Mouse (Mus musculus) heart, adult 11 months (tissue): ENCODE measurements at regions not wholly inside any gene's neighbourhood (a gene's known extent, or its start where the extent isn't known, plus 50 kb on each side); places are given as distances from the start of the nearest gene placed in this dataset.
"Not testable (repeated sequence)": the region's sequence is repeated elsewhere in the genome, so short reads cannot be mapped to it uniquely, and the experiment has no call there.

Experiments used
- DNase-seq: peaks from one replicate; pipeline ENCODE4 v3.0.0; 2022

DNA sequence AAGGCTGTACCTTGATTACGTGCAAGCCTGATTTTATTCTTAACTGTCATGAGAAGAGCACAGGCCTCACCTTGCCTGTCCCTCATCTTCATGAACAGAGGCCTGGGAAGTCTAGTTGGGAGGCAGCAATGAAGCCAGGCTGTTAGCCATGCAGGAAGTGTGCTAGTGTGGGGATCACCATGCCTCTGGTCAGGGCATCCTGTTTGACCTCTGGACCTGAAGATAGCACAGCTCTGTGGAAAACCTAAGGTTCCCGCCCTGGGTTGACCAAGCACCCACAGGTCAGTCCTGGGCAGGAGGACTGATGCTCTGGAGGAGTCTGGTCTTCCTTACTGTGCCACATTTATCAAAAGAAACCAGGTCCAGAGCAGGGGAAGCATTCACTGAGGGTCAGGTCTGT, 157.6 kb downstream of the Gm906 start:
- DNase-seq, result peak; percentile 77

GRCm38 (mm10) chr13:50064841-50065240, 185.3 kb downstream of the Gm906 start:
- peak; percentile 83 for DNase-seq

- DNase-seq, result peak; percentile 59
Measured at GRCm38 (mm10) chr13:50064365-50064764, 185.7 kb downstream of the Gm906 start.

GRCm38 (mm10) chr13:50059676-50060075, 190.4 kb downstream of the Gm906 start:
- DNase-seq, result peak; percentile 57

DNA sequence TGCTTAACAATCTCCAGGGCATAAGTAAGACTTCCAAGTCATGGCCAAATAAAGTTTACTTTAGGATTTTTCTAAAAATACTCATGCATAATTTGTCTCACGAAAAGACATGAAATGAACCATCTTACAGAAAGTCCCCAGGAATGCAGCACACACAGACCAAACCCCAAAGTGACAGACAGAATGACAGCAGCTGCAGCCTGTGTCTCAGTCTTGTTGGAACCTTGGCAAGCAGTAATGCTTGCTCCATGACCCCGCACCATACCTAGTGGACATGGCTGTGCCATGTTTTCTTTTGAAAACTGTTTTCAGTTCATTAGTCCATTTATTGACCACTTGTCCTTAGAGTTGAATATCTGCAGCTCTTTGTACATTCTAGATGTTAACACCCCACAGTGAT, 191.1 kb downstream of the Gm906 start:
- peak; percentile 56 for DNase-seq

GRCm38 (mm10) chr13:50051746-50052145, 198.4 kb downstream of the Gm906 start:
- peak; percentile 68 for DNase-seq

DNA sequence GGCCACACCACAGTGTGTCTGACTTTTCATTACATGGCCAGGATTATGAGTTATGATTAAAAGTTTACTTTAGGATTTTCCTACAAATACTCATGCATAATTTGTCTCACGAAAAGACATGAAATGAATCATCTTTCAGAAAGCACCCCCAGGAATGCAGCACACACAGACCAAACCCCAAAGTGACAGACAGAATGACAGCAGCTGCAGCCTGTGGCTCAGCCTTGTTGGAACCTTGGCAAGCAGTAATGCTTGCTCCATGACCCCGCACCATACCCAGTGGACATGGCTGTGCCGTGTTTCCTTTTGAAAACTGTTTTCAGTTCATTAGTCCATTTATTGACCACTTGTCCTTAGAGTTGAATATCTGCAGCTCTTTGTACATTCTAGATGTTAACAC, 199.0 kb downstream of the Gm906 start:
- peak; percentile 74 for DNase-seq

GRCm38 (mm10) chr13:50031757-50032156, 218.4 kb downstream of the Gm906 start:
- DNase-seq, result peak; percentile 66

- peak; percentile 92 for DNase-seq
Measured at GRCm38 (mm10) chr13:50007730-50008129, 208.9 kb upstream of the Gm30302 start.

DNA sequence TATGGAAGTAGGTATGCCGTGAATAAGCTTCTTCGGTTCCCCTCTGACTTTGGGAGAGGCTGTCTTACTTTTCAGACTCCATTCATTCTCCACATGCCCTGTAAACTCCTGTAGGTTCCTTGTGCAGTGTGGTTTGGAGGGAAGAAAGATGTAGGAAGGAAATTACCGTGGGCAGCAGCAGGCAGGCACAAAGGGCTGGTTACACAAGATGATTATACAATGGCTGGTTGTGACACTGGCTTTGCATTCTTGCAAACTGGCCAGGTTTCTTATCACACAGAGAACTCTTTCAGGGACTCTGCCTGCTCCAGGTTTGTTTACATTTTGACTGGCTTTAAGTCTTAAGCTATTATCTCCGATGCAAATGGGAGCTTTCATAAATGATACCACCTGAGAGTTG, 167.3 kb upstream of the Gm30302 start:
- peak; percentile 66 for DNase-seq

DNA sequence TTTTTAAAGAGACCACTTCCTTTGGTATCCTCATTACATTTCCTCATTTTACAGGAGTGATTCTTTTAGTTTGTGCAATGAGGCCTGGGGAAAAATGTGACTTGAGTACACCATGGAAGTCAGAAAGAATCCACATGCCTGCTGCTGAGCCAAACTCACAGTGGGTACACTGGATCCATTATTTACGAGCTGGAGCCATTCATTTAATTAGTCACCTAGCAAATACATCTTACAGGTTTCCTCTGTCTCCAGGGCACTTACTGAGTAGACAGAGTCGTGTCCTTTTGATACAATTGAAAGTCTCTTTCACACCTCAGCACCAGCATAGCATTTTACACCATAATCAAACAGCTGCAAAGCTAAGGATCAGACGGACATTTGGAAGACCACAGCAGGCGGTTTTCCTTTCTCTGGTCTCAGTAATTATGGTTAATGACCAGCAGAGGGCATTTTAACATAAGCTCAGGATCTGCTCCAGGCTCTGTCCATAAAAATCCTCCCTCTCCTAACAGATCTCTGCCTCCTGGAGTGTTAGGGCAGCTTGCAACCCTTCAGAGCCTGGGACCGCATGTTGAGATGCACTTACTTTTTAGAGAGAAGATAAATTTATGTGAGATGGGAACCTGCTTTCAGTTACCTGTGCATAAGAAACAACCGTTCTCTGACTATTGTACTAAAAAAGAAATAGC, 159.3 kb upstream of the Gm30302 start:
- not testable (repeated sequence) for DNase-seq

DNA sequence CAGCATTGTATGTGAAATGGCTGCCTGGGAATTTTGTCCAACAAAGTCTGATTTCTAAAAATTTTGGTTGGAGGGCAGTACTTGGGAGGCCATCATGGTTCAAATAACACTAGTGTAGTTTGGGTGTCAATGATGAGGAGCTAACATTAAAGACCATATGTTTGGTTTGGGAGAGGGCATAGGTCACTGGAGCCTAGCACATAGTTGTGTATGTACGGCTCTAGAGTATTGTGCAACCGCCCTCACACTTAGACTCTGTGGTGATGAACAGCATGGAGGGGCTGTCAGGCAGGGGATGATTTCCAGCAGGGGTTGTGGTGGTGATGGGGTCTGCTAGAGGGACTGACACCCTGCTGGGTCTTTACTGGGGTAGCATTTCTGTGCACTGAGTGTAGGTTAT, 117.0 kb upstream of the Gm30302 start:
- peak; percentile 65 for DNase-seq
